Comparison of ENCODE assay signal across 38 mouse cellular contexts in the genomic region with DNA sequence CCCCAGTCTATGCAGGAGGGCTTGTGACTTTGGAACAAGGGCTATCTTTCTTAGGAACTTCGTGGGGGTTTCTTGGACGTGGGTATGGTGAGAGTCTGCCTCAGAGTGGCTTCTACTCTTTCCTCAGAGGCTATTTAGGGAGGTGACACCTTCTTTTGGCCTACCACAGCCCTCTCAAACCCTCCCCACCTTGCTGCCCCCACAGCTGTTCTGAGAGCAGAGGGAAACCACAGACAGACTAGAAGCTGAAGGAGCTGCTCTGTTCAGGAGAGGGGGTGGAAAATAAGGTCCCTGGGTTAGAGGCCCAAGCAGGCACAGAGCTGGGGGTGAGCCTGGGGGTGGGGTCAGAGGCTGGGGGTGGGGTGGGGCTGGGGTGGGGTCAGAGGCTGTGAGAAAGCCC. TPM values are rescaled to one million over a fixed set of nuclear protein-coding genes. Genes with fewer than 3 reads are reported as not detected.
DNase-seq lines count a peak whose midpoint lies in the region; ATAC-seq and TF ChIP-seq lines count a peak whose summit lies in the region.
"Had no signal": no experiment of that assay in that cellular context is flagged by ENCODE, and none has a peak within 500 bp of the region (broad histone marks: within the 10 kb centered on the region; RNA-seq: fewer than 3 reads in every experiment).

No protein-coding gene starts in this region.

- H3K36me3 ChIP-seq in thymus, adult 2 months (ENCODE audit: control insufficient read depth, insufficient read depth, low read length) = no peaks in the 10 kb centered on the region
- no peaks in the 10 kb centered on the region for H3K36me3 ChIP-seq in hindbrain, embryonic 13.5 days
- H3K36me3 ChIP-seq: embryonic facial prominence, embryonic 12.5 days; kidney, embryonic 15.5 days; liver, embryonic 13.5 days; midbrain, embryonic 15.5 days; neural tube, embryonic 12.5 days; stomach, embryonic 15.5 days had no signal

- H3K27ac ChIP-seq in thymus, adult 2 months (ENCODE audit: control insufficient read depth, insufficient read depth, low read length) = peak overlapping the region; percentile 61; the same call in 1 of the 2 replicates
- H3K27ac ChIP-seq in hindbrain, embryonic 13.5 days = no peak overlapping the region
- H3K27ac ChIP-seq: embryonic facial prominence, embryonic 12.5 days; hindbrain, embryonic 14.5 days; kidney, embryonic 15.5 days; layer of hippocampus, adult 2 months; liver, embryonic 13.5 days; macrophage; midbrain, embryonic 15.5 days; neural tube, embryonic 12.5 days; stomach, embryonic 15.5 days had no signal

- H3K9me3 ChIP-seq in hindbrain, embryonic 13.5 days = no peaks in the 10 kb centered on the region
- H3K9me3 ChIP-seq: embryonic facial prominence, embryonic 12.5 days; kidney, embryonic 15.5 days; liver, embryonic 13.5 days; midbrain, embryonic 15.5 days; neural tube, embryonic 12.5 days; stomach, embryonic 15.5 days had no signal

- no peak for TF ChIP-seq CTCF in thymus, adult 2 months (IDR thresholded peaks at IDR 0.05; ENCODE audit: borderline replicate concordance, control insufficient read depth, extremely low read depth, insufficient read depth, low read length, poor library complexity)

- H3K4me1 ChIP-seq in thymus, adult 2 months (replicated peaks; ENCODE audit: control insufficient read depth, insufficient read depth, low read length) = peaks cover 16% of the 10 kb centered on the region
- H3K4me1 ChIP-seq in hindbrain, embryonic 13.5 days (replicated peaks) = peaks cover 7% of the 10 kb centered on the region; the same call in 1 of the 2 replicates
- H3K4me1 ChIP-seq: stomach, embryonic 15.5 days had no signal

- no peak overlapping the region for H3K4me2 ChIP-seq in hindbrain, embryonic 13.5 days
- H3K4me2 ChIP-seq: embryonic facial prominence, embryonic 12.5 days; hindbrain, embryonic 14.5 days; kidney, embryonic 15.5 days; liver, embryonic 13.5 days; midbrain, embryonic 15.5 days; neural tube, embryonic 12.5 days; stomach, embryonic 15.5 days had no signal

- peak; percentile 5 for DNase-seq in gastrocnemius, adult 18-20 months (ENCODE audit: low spot score)
- DNase-seq in gastrocnemius, postnatal 14 days = no peak
- DNase-seq in thymus, adult 2 months = peak; percentile 35
- DNase-seq in thymus, postnatal 4 days = peak; percentile 50
- no peak for DNase-seq in urinary bladder, postnatal 14 days (ENCODE audit: low spot score)
- DNase-seq in right cerebral cortex, postnatal 36 days (ENCODE audit: low spot score in 2 of 2) = no peak
- DNase-seq: adrenal gland, postnatal 14 days; cerebellum, adult 11 months; cerebellum, adult 9-10 months; cerebellum, postnatal 36 days; gastrocnemius, postnatal 10 days; heart, postnatal 14 days; kidney, adult 18-20 months; kidney, postnatal 36 days; left cerebral cortex, postnatal 4 days; liver, embryonic 13.5 days; lung, adult 18-20 months; lung, postnatal 10 days; right cerebral cortex, adult 18-20 months had no signal

- H3K27me3 ChIP-seq in thymus, adult 2 months (ENCODE audit: control insufficient read depth, insufficient read depth, low read length) = no peaks in the 10 kb centered on the region
- H3K27me3 ChIP-seq in hindbrain, embryonic 13.5 days = 0 out of 2 replicates have a peak, but pooled peaks cover 4% of the 10 kb centered on the region
- H3K27me3 ChIP-seq: embryonic facial prominence, embryonic 12.5 days; kidney, embryonic 15.5 days; midbrain, embryonic 15.5 days; neural tube, embryonic 12.5 days; Patski; stomach, embryonic 15.5 days had no signal

- ATAC-seq in hematopoietic stem cell, adult 5-6 weeks (replicated peaks in 1 of 2; ENCODE audit: insufficient read depth in 1 of 2, low FRiP score in 2 of 2, low TSS enrichment in 1 of 2, low read depth in 1 of 2, poor library complexity in 2 of 2, severe bottlenecking in 2 of 2) = peak; percentile 59 to 60; a peak in 3 of 4 replicates
- ATAC-seq in hindbrain, embryonic 13.5 days (ENCODE audit: low FRiP score) = no peak
- ATAC-seq: forebrain, embryonic 16.5 days; inflammation-experienced regulatory T-cells, adult 6 months; midbrain, embryonic 15.5 days; Patski had no signal

- intact Hi-C loops in gastrocnemius, postnatal 14 days (cut with DNase I; ENCODE audit: low total_unique reads) = no loop called here

- H3K9ac ChIP-seq in hindbrain, embryonic 13.5 days = no peak overlapping the region
- H3K9ac ChIP-seq: embryonic facial prominence, embryonic 12.5 days; hindbrain, embryonic 14.5 days; kidney, embryonic 15.5 days; liver, embryonic 13.5 days; midbrain, embryonic 15.5 days; neural tube, embryonic 12.5 days; stomach, embryonic 15.5 days had no signal

- H3K4me3 ChIP-seq in thymus, adult 2 months (ENCODE audit: control insufficient read depth, insufficient read depth, low read length) = no peak overlapping the region
- H3K4me3 ChIP-seq in hindbrain, embryonic 13.5 days = no peak overlapping the region
- H3K4me3 ChIP-seq: embryonic facial prominence, embryonic 12.5 days; kidney, embryonic 15.5 days; layer of hippocampus, adult 2 months; liver, embryonic 13.5 days; midbrain, embryonic 15.5 days; neural tube, embryonic 12.5 days; stomach, embryonic 15.5 days had no signal

- 0% methylated on average over 2 of the region's 2 CpGs for WGBS in thymus, adult 2 months
- 73% methylated on average over 2 of the region's 2 CpGs for WGBS in hindbrain, embryonic 13.5 days

- TF ChIP-seq POLR2A in thymus, adult 2 months (IDR thresholded peaks at IDR 0.05; ENCODE audit: control insufficient read depth, extremely low read depth, insufficient read depth, low read length, poor library complexity) = no peak

RNA-seq across cellular contexts. Expression of a gene that starts 10.6 kb away (rescaled TPM):
- total RNA-seq in gastrocnemius, adult 18-20 months (2021) = not detected
- total RNA-seq in gastrocnemius, postnatal 14 days (2021) = not detected
- 1.4 TPM in 1 of 2 replicates, not detected in the other for total RNA-seq in hematopoietic stem cell, adult 5-6 weeks (2017)
- polyA plus RNA-seq in thymus, adult 2 months (2012; rRNA removed) = 4.9 and 5.3 TPM in 2 replicates
- not detected in 2 replicates for polyA plus RNA-seq in hindbrain, embryonic 13.5 days (2015; fragmentation: Nextera tagmentation; extraction: Ambion mirVana)
- total RNA-seq: adrenal gland, postnatal 14 days; gastrocnemius, postnatal 10 days; granulocyte monocyte progenitor cell, adult 5-6 weeks; heart, postnatal 14 days; layer of hippocampus, adult 2 months; layer of hippocampus, postnatal 14 days; left cerebral cortex, adult 8-10 months; left cerebral cortex, postnatal 4 days; MEL had no signal
- polyA plus RNA-seq: embryonic facial prominence, embryonic 12.5 days; forebrain, embryonic 16.5 days; heart, embryonic 14.5 days; hindbrain, embryonic 14.5 days; kidney, embryonic 15.5 days; liver, embryonic 13.5 days; macrophage; midbrain, embryonic 15.5 days; neural tube, embryonic 12.5 days; Patski; stomach, embryonic 15.5 days had no signal

RNA-seq across cellular contexts. Expression of a gene that starts 17.6 kb away (rescaled TPM):
- total RNA-seq in gastrocnemius, adult 18-20 months (2021) = under 1 TPM in 1 of 2 experiments, not detected in 1; 0.07 TPM
- not detected for total RNA-seq in gastrocnemius, postnatal 14 days (2021)
- 0.79 and 2.4 TPM in 2 replicates for total RNA-seq in hematopoietic stem cell, adult 5-6 weeks (2017)
- polyA plus RNA-seq in thymus, adult 2 months (2012; rRNA removed) = 4.4 and 5.7 TPM in 2 replicates
- 0.49 and 1.1 TPM in 2 replicates for polyA plus RNA-seq in hindbrain, embryonic 13.5 days (2015; fragmentation: Nextera tagmentation; extraction: Ambion mirVana)
- total RNA-seq: adrenal gland, postnatal 14 days; gastrocnemius, postnatal 10 days had no signal
- polyA plus RNA-seq: macrophage had no signal

RNA-seq across cellular contexts. Expression of a gene that starts 24.4 kb away (rescaled TPM):
- under 1 TPM; 0.30 to 0.43 TPM for total RNA-seq in gastrocnemius, adult 18-20 months (2021)
- 1 to 10 TPM; 1.9 to 3.0 TPM for total RNA-seq in gastrocnemius, postnatal 14 days (2021)
- total RNA-seq in hematopoietic stem cell, adult 5-6 weeks (2017) = 4.2 and 4.8 TPM in 2 replicates
- 0.03 TPM in 2 replicates for polyA plus RNA-seq in thymus, adult 2 months (2012; rRNA removed)
- 0.17 and 0.31 TPM in 2 replicates for polyA plus RNA-seq in hindbrain, embryonic 13.5 days (2015; fragmentation: Nextera tagmentation; extraction: Ambion mirVana)
- total RNA-seq: adrenal gland, postnatal 14 days; heart, postnatal 14 days; layer of hippocampus, adult 2 months; layer of hippocampus, postnatal 14 days; left cerebral cortex, adult 8-10 months; left cerebral cortex, postnatal 4 days; MEL had no signal
- polyA plus RNA-seq: forebrain, embryonic 16.5 days; macrophage; Patski; urinary bladder, adult 2 months had no signal

RNA-seq across cellular contexts. Expression of a gene that starts 42.3 kb away (rescaled TPM):
- total RNA-seq in gastrocnemius, adult 18-20 months (2021) = 1 to 10 TPM; 8.6 to 9.7 TPM
- 10 to 100 TPM; 11.3 to 13.0 TPM for total RNA-seq in gastrocnemius, postnatal 14 days (2021)
- total RNA-seq in hematopoietic stem cell, adult 5-6 weeks (2017) = 19.2 and 25.5 TPM in 2 replicates
- polyA plus RNA-seq in thymus, adult 2 months (2012; rRNA removed) = 32.1 and 33.2 TPM in 2 replicates
- polyA plus RNA-seq in hindbrain, embryonic 13.5 days (2015; fragmentation: Nextera tagmentation; extraction: Ambion mirVana) = 43.4 and 44.0 TPM in 2 replicates

RNA-seq across cellular contexts. Expression of a gene that starts 51.8 kb away (rescaled TPM):
- total RNA-seq in gastrocnemius, adult 18-20 months (2021) = under 1 TPM; 0.84 to 1.00 TPM
- total RNA-seq in gastrocnemius, postnatal 14 days (2021) = 1 to 10 TPM in 1 of 2 experiments, under 1 TPM in 1; 0.51 to 1.7 TPM
- total RNA-seq in hematopoietic stem cell, adult 5-6 weeks (2017) = 342 and 372 TPM in 2 replicates
- 355 and 480 TPM in 2 replicates for polyA plus RNA-seq in thymus, adult 2 months (2012; rRNA removed)
- polyA plus RNA-seq in hindbrain, embryonic 13.5 days (2015; fragmentation: Nextera tagmentation; extraction: Ambion mirVana) = 3.9 TPM in 2 replicates
- polyA plus RNA-seq: Patski had no signal

Comparison
In these comparisons a context has a peak if more than half of its experiments do, and no peak if none do; other contexts are left out.
1. DNase-seq: peak in gastrocnemius, adult 18-20 months (single experiment), thymus, adult 2 months (single experiment) and thymus, postnatal 4 days (single experiment); none in gastrocnemius, postnatal 14 days (single experiment), urinary bladder, postnatal 14 days (single experiment) and right cerebral cortex, postnatal 36 days (0 of 2).